Mouse (Mus musculus) CH12.LX (cell line): ENCODE results near the gene A930009A15Rik.

Source experiments
- CTCF ChIP-seq, 2 experiments: IDR thresholded peaks in 1 of 2; conservative IDR thresholded peaks in 1 of 2; 2 replicates each; pipeline ENCODE4 v1.5.1; 2011 to 2012; ENCODE audit warnings: low read depth in 2 of 2, low read length in 2 of 2, improper control_type of control experiment in 1 of 2, inconsistent platforms in 1 of 2, mild to moderate bottlenecking in 1 of 2, moderate library complexity in 1 of 2
- POLR2A ChIP-seq: IDR thresholded peaks from 2 replicates; pipeline ENCODE4 v1.6.1; 2011; ENCODE audit warnings: low read depth, mild to moderate bottlenecking, improper control_type of control experiment, low read length
- RAD21 ChIP-seq: IDR thresholded peaks from 2 replicates; pipeline ENCODE4 v1.6.1; 2011; ENCODE audit warnings: low read depth, mild to moderate bottlenecking, low read length, improper control_type of control experiment, moderate library complexity
- TBP ChIP-seq: conservative IDR thresholded peaks from 2 replicates; pipeline ENCODE4 v1.6.1; 2011; ENCODE audit warnings: low read depth, low read length, improper control_type of control experiment

DNA sequence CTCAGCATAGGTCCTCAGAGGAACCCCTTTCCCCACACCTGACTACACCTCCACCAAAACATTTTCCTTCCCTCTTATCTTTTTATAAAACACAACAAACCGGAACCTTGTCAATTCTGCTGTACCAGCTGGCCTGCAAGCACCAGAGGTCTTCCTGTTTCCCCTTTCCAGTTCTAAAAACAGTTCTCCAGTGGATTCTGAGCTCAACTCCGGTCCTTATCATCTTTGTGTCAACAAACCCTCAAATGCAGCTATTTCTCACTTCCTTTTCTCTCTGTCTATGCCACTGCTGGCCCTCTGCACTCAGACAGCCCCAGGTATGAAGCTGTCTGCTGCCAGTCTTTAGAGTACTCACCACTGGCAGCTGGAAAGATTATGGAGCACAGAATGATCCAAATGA is 39.0 kb upstream of the A930009A15Rik start:
- TF ChIP-seq TBP = no peak
- no peak for TF ChIP-seq POLR2A
- TF ChIP-seq RAD21 = no peak
- no peak for TF ChIP-seq CTCF (conservative IDR thresholded peaks at IDR 0.05 in 1 of 2, IDR thresholded peaks at IDR 0.05 in 1 of 2; ENCODE audit: low read depth in 2 of 2, low read length in 2 of 2)
